In the genomic region with DNA sequence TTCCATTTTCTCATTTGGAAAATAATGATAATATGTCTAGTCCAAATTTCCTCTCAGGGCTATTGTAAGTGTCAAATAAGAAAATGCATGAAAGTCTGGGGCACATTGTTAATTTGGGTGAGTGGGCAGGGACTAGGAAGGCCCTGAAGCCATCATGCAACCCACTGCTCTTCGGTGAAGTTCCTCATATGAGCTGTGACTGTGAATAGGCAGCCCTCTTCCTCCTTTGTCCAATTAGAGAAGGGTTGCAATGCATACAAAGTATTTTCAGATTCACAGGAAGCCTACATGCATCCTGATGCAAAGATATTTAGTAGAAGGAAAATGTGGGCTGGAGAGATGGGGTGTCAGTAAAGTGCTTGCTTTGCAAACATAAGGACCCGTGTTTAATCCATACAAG, we compare ENCODE assay signal across 14 mouse cellular contexts.
DNase-seq lines count a peak whose midpoint lies in the region; ATAC-seq lines count a peak whose summit lies in the region.
"Had no signal": no experiment of that assay in that cellular context is flagged by ENCODE, and none has a peak within 500 bp of the region (broad histone marks: within the 10 kb centered on the region; RNA-seq: fewer than 3 reads in every experiment).

No protein-coding gene starts in this region.

- DNase-seq in heart, adult 11 months, result no peak
- no peak for DNase-seq in thymus, postnatal 4 days
- no peak for DNase-seq in lung, postnatal 25 days (ENCODE audit: low spot score)
- DNase-seq: adrenal gland, postnatal 10 days; cerebellum, adult 11 months; cerebellum, adult 18-20 months; cerebellum, adult 8-10 months; cerebellum, adult 9-11 months; embryo, embryonic 11 days had no signal

- peak; percentile 87 for ATAC-seq in common myeloid progenitor, adult 5-6 weeks (replicated peaks; ENCODE audit: low read depth, poor library complexity, severe bottlenecking)
- ATAC-seq in granulocyte monocyte progenitor cell, adult 5-6 weeks (replicated peaks; ENCODE audit: poor library complexity, severe bottlenecking), result peak; percentile 59
- peak; percentile 44; the same call in 1 of the 2 replicates for ATAC-seq in megakaryocyte, adult 5-6 weeks (ENCODE audit: poor library complexity, severe bottlenecking)
- ATAC-seq: forebrain, embryonic 14.5 days; forebrain, embryonic 16.5 days had no signal
